Mouse (Mus musculus): ENCODE measurements around the gene Limch1.

DNA sequence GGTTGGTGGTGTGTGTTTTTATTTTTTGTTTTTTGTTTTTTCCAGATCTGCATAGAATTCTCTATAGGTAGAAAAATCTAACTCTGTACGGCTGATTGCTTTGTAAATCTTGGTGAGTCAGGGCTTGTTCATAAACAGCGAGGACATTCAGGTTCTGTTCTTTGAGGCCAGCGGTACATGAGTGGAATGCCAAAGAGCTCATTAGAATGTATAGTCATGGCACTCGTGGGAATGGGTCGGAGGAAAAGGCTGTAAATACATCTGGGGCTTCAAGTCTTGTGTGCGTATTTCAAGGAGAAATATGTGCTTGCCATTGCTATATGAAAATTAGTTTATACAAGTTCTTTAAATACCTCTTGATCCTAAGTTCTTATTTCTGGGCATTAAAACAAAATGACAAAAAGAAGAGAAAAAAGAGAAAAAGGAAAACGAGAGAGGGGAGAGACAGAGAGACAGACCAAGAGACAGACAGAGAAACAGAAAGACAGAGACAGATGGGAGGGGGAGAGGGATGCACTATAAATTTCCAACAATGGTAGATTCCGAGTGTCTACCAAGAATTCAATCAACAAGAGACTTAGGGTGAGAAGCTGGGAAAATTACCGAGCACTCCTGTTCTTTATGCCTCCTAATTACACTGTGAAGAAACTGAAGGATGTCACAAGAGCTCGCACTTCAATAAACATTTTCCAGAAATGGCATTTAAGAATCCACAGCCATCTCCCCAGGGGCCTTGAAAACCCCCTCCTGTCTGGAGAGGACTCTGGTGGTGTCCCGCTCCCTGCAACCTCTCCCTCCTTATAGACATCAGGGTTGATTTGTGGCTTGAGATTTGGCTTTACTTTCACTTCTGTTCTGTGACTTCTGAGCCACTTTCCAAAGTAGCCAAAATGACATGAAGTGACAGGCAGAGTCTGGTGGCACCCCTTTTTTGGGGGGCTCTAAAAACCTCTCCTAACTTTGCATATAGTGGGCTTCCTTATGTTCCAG, 173.0 kb downstream of the Limch1 start:
- TF ChIP-seq CTCF (IDR thresholded peaks at IDR 0.05; ENCODE audit: low read depth, low read length): no peak
- TF ChIP-seq GATA1 (IDR thresholded peaks at IDR 0.05; ENCODE audit: borderline replicate concordance, low read length): no peak
- no peak for TF ChIP-seq GATA2 (IDR thresholded peaks at IDR 0.05; ENCODE audit: borderline replicate concordance, low read depth, low read length)
